Mouse (Mus musculus) common myeloid progenitor, adult 5-6 weeks (primary cell): ENCODE measurements around the gene Clstn2. TPM values are rescaled to one million over a fixed set of nuclear protein-coding genes. Genes with fewer than 3 reads are reported as not detected.

Experiments
- ATAC-seq: replicated peaks from 2 replicates; pipeline ENCODE4 v1.8.0; 2016; ENCODE audit warnings: low read depth, mild to moderate bottlenecking, moderate TSS enrichment, inconsistent platforms; ENCODE audit not compliant: poor library complexity, severe bottlenecking
- total RNA-seq: library from RNA; stranded (forward); fragments of 200-1000, 187-1606 nt; gene quantifications from 2 replicates; pipeline ENCODE4 v1.2.3, GENCODE M21; 2017

Clstn2 gene
- total RNA-seq, 1 experiment from 2014 or later, result not detected

- no peak for ATAC-seq
These were observed 79.1 kb downstream of the Clstn2 start for GRCm38 (mm10) chr9:97953746-97954359.

GRCm38 (mm10) chr9:97950378-97951006 lies 82.5 kb downstream of the Clstn2 start:
- ATAC-seq, result no peak

GRCm38 (mm10) chr9:97919326-97919725 lies 113.7 kb downstream of the Clstn2 start:
- ATAC-seq, result no peak

GRCm38 (mm10) chr9:97891415-97891814 lies 141.6 kb downstream of the Clstn2 start:
- ATAC-seq, result no peak

- no peak for ATAC-seq
These were observed 149.6 kb downstream of the Clstn2 start for GRCm38 (mm10) chr9:97883336-97883735.

GRCm38 (mm10) chr9:97867013-97867700 lies 165.8 kb downstream of the Clstn2 start:
- no peak for ATAC-seq

GRCm38 (mm10) chr9:97852859-97853258 lies 180.1 kb downstream of the Clstn2 start:
- ATAC-seq, result no peak

- ATAC-seq, result peak; percentile 83
These were observed 184.8 kb downstream of the Clstn2 start for GRCm38 (mm10) chr9:97847873-97848838.

GRCm38 (mm10) chr9:97842054-97842453 lies 190.9 kb downstream of the Clstn2 start:
- ATAC-seq, result no peak

- ATAC-seq, result no peak
These were observed 201.8 kb downstream of the Clstn2 start for GRCm38 (mm10) chr9:97831216-97831615.

GRCm38 (mm10) chr9:97829919-97830318 lies 203.1 kb downstream of the Clstn2 start:
- no peak for ATAC-seq

GRCm38 (mm10) chr9:97827689-97828088 lies 205.3 kb downstream of the Clstn2 start:
- ATAC-seq, result no peak

- ATAC-seq, result no peak
These were observed 206.7 kb downstream of the Clstn2 start for GRCm38 (mm10) chr9:97826077-97826947.

- peak; percentile 95 for ATAC-seq
These were observed 215.9 kb downstream of the Clstn2 start for GRCm38 (mm10) chr9:97817116-97817515.

GRCm38 (mm10) chr9:97816143-97816805 lies 216.7 kb downstream of the Clstn2 start:
- ATAC-seq, result no peak

- ATAC-seq, result no peak
These were observed 219.8 kb downstream of the Clstn2 start for GRCm38 (mm10) chr9:97813157-97813556.

- no peak for ATAC-seq
These were observed 225.9 kb downstream of the Clstn2 start for GRCm38 (mm10) chr9:97807031-97807430.

GRCm38 (mm10) chr9:97793661-97794060 lies 239.3 kb downstream of the Clstn2 start:
- ATAC-seq, result 0 out of 2 replicates have a peak, but pooled peaks have one; percentile 45
